Mouse (Mus musculus): Measurements from ENCODE around the gene Obsl1. TPM values are rescaled to one million over a fixed set of nuclear protein-coding genes. Genes with fewer than 3 reads are reported as not detected.

The Obsl1 gene
- polyA plus RNA-seq, 1 experiment from 2014 or later: 38.7 TPM

GRCm38 (mm10) chr1:75521321-75522031, 15.2 kb upstream of the Obsl1 start, which contains the start of gene Stk11ip:
Stk11ip (plus strand) TSS chr1:75521529.
- Histone ChIP-seq H3K36me3 (ENCODE audit: control insufficient read depth, insufficient read depth, low read length) (no peaks in the 10 kb centered on the region), H3K27me3 (replicated peaks; ENCODE audit: control insufficient read depth, insufficient read depth, low read length) (no peaks in the 10 kb centered on the region), H3K27ac (ENCODE audit: low read length) (peak within 1 kb of the TSS; percentile 100), H3K4me2 (ENCODE audit: low read depth, low read length) (peak within 1 kb of the TSS; percentile 70), H3K9me3 (ENCODE audit: control insufficient read depth, low read length) (no peaks in the 10 kb centered on the region), H3K9ac (ENCODE audit: low read depth, low read length) (peak within 1 kb of the TSS; percentile 58), H3K4me3 (ENCODE audit: low read length) (peak within 1 kb of the TSS; percentile 68), H3K4me1 (ENCODE audit: control insufficient read depth, insufficient read depth, low read length) (peaks cover 23% of the 10 kb centered on the region)
- ATAC-seq: peak; percentile 99
- WGBS: under 1% methylated on average over 46 of the region's 46 CpGs

- Histone ChIP-seq H3K9ac (ENCODE audit: low read depth, low read length) (peak overlapping the region; percentile 36; the same call in 1 of the 2 replicates), H3K27ac (ENCODE audit: low read length) (peak overlapping the region; percentile 100), H3K36me3 (ENCODE audit: control insufficient read depth, insufficient read depth, low read length) (no peaks in the 10 kb centered on the region)
Observed at GRCm38 (mm10) chr1:75519576-75519975, 13.3 kb upstream of the Obsl1 start.

GRCm38 (mm10) chr1:75518427-75518826, 12.2 kb upstream of the Obsl1 start:
- no peak for ATAC-seq
- H3K27ac ChIP-seq (ENCODE audit: low read length): peak overlapping the region; percentile 76
- peaks cover 23% of the 10 kb centered on the region for H3K4me1 ChIP-seq (ENCODE audit: control insufficient read depth, insufficient read depth, low read length)
- H3K27me3 ChIP-seq (replicated peaks; ENCODE audit: control insufficient read depth, insufficient read depth, low read length): no peaks in the 10 kb centered on the region
- no peaks in the 10 kb centered on the region for H3K9me3 ChIP-seq (ENCODE audit: control insufficient read depth, low read length)
- no peak overlapping the region for H3K4me2 ChIP-seq (ENCODE audit: low read depth, low read length)
- no peaks in the 10 kb centered on the region for H3K36me3 ChIP-seq (ENCODE audit: control insufficient read depth, insufficient read depth, low read length)
- H3K4me3 ChIP-seq (ENCODE audit: low read length): no peak overlapping the region
- WGBS: 92% methylated on average over 4 of the region's 4 CpGs
- H3K9ac ChIP-seq (ENCODE audit: low read depth, low read length): no peak overlapping the region

More at GRCm38 (mm10) chr1:75519576-75519975, 13.3 kb upstream of the Obsl1 start:
- H3K4me3 ChIP-seq (ENCODE audit: low read length): no peak overlapping the region
- H3K27me3 ChIP-seq (replicated peaks; ENCODE audit: control insufficient read depth, insufficient read depth, low read length): no peaks in the 10 kb centered on the region
- H3K9me3 ChIP-seq (ENCODE audit: control insufficient read depth, low read length): no peaks in the 10 kb centered on the region
- no peak for ATAC-seq
- H3K4me1 ChIP-seq (ENCODE audit: control insufficient read depth, insufficient read depth, low read length): peaks cover 23% of the 10 kb centered on the region
- WGBS: 34% methylated on average over 5 of the region's 5 CpGs
- peak overlapping the region; percentile 16; the same call in 1 of the 2 replicates for H3K4me2 ChIP-seq (ENCODE audit: low read depth, low read length)

- Histone ChIP-seq H3K27me3 (replicated peaks; ENCODE audit: control insufficient read depth, insufficient read depth, low read length) (no peaks in the 10 kb centered on the region), H3K9ac (ENCODE audit: low read depth, low read length) (no peak overlapping the region), H3K4me3 (ENCODE audit: low read length) (no peak overlapping the region), H3K9me3 (ENCODE audit: control insufficient read depth, low read length) (no peaks in the 10 kb centered on the region), H3K4me2 (ENCODE audit: low read depth, low read length) (no peak overlapping the region), H3K27ac (ENCODE audit: low read length) (peak overlapping the region; percentile 76), H3K4me1 (ENCODE audit: control insufficient read depth, insufficient read depth, low read length) (peaks cover 23% of the 10 kb centered on the region), H3K36me3 (ENCODE audit: control insufficient read depth, insufficient read depth, low read length) (no peaks in the 10 kb centered on the region)
- peak; percentile 41 for ATAC-seq
- 40% methylated on average over 4 of the region's 4 CpGs for WGBS
Observed at GRCm38 (mm10) chr1:75517984-75518383, 11.7 kb upstream of the Obsl1 start.

- no peaks in the 10 kb centered on the region for H3K9me3 ChIP-seq (ENCODE audit: control insufficient read depth, low read length)
- no peak overlapping the region for H3K4me2 ChIP-seq (ENCODE audit: low read depth, low read length)
- H3K27ac ChIP-seq (ENCODE audit: low read length): 0 out of 2 replicates have a peak overlapping the region, but pooled peaks have one; percentile 11
- no peak overlapping the region for H3K4me3 ChIP-seq (ENCODE audit: low read length)
- H3K4me1 ChIP-seq (ENCODE audit: control insufficient read depth, insufficient read depth, low read length): peaks cover 28% of the 10 kb centered on the region
- no peaks in the 10 kb centered on the region for H3K27me3 ChIP-seq (replicated peaks; ENCODE audit: control insufficient read depth, insufficient read depth, low read length)
- no peaks in the 10 kb centered on the region for H3K36me3 ChIP-seq (ENCODE audit: control insufficient read depth, insufficient read depth, low read length)
- ATAC-seq: no peak
- no peak overlapping the region for H3K9ac ChIP-seq (ENCODE audit: low read depth, low read length)
- WGBS: 66% methylated on average over 15 of the region's 15 CpGs
Observed at GRCm38 (mm10) chr1:75516703-75517380, 10.6 kb upstream of the Obsl1 start.

- H3K4me1 ChIP-seq (ENCODE audit: control insufficient read depth, insufficient read depth, low read length): peaks cover 32% of the 10 kb centered on the region
- no peak overlapping the region for H3K4me3 ChIP-seq (ENCODE audit: low read length)
- H3K4me2 ChIP-seq (ENCODE audit: low read depth, low read length): no peak overlapping the region
- no peak overlapping the region for H3K27ac ChIP-seq (ENCODE audit: low read length)
- no peaks in the 10 kb centered on the region for H3K9me3 ChIP-seq (ENCODE audit: control insufficient read depth, low read length)
- WGBS: 93% methylated on average over 3 of the region's 3 CpGs
- ATAC-seq: no peak
- no peak overlapping the region for H3K9ac ChIP-seq (ENCODE audit: low read depth, low read length)
- no peaks in the 10 kb centered on the region for H3K36me3 ChIP-seq (ENCODE audit: control insufficient read depth, insufficient read depth, low read length)
- no peaks in the 10 kb centered on the region for H3K27me3 ChIP-seq (replicated peaks; ENCODE audit: control insufficient read depth, insufficient read depth, low read length)
Observed at GRCm38 (mm10) chr1:75512550-75512949, 6.3 kb upstream of the Obsl1 start.

- Histone ChIP-seq H3K9ac (ENCODE audit: low read depth, low read length) (peak overlapping the region; percentile 40; the same call in 1 of the 2 replicates), H3K9me3 (ENCODE audit: control insufficient read depth, low read length) (no peaks in the 10 kb centered on the region), H3K4me2 (ENCODE audit: low read depth, low read length) (0 out of 2 replicates have a peak overlapping the region, but pooled peaks have one; percentile 22), H3K4me1 (ENCODE audit: control insufficient read depth, insufficient read depth, low read length) (peaks cover 41% of the 10 kb centered on the region), H3K27ac (ENCODE audit: low read length) (peak overlapping the region; percentile 87), H3K36me3 (ENCODE audit: control insufficient read depth, insufficient read depth, low read length) (no peaks in the 10 kb centered on the region), H3K4me3 (ENCODE audit: low read length) (no peak overlapping the region), H3K27me3 (replicated peaks; ENCODE audit: control insufficient read depth, insufficient read depth, low read length) (no peaks in the 10 kb centered on the region)
- ATAC-seq: peak; percentile 78
- 37% methylated on average over 4 of the region's 4 CpGs for WGBS
Observed at GRCm38 (mm10) chr1:75511437-75512210, 5.4 kb upstream of the Obsl1 start.

- H3K27me3 ChIP-seq (replicated peaks; ENCODE audit: control insufficient read depth, insufficient read depth, low read length): no peaks in the 10 kb centered on the region
- H3K9ac ChIP-seq (ENCODE audit: low read depth, low read length): no peak overlapping the region
- peak overlapping the region; percentile 27; the same call in 1 of the 2 replicates for H3K27ac ChIP-seq (ENCODE audit: low read length)
- H3K4me3 ChIP-seq (ENCODE audit: low read length): no peak overlapping the region
- no peaks in the 10 kb centered on the region for H3K9me3 ChIP-seq (ENCODE audit: control insufficient read depth, low read length)
- H3K4me1 ChIP-seq (ENCODE audit: control insufficient read depth, insufficient read depth, low read length): peaks cover 43% of the 10 kb centered on the region
- no peak overlapping the region for H3K4me2 ChIP-seq (ENCODE audit: low read depth, low read length)
- 76% methylated on average over 5 of the region's 5 CpGs for WGBS
- no peak for ATAC-seq
- H3K36me3 ChIP-seq (ENCODE audit: control insufficient read depth, insufficient read depth, low read length): no peaks in the 10 kb centered on the region
Observed at GRCm38 (mm10) chr1:75510154-75510553, 3.9 kb upstream of the Obsl1 start.

- no peak overlapping the region for H3K27ac ChIP-seq (ENCODE audit: low read length)
- no peak overlapping the region for H3K4me2 ChIP-seq (ENCODE audit: low read depth, low read length)
- no peaks in the 10 kb centered on the region for H3K9me3 ChIP-seq (ENCODE audit: control insufficient read depth, low read length)
- H3K4me3 ChIP-seq (ENCODE audit: low read length): no peak overlapping the region
- peak overlapping the region; percentile 37 for H3K9ac ChIP-seq (ENCODE audit: low read depth, low read length)
- no peaks in the 10 kb centered on the region for H3K36me3 ChIP-seq (ENCODE audit: control insufficient read depth, insufficient read depth, low read length)
- H3K27me3 ChIP-seq (replicated peaks; ENCODE audit: control insufficient read depth, insufficient read depth, low read length): no peaks in the 10 kb centered on the region
- H3K4me1 ChIP-seq (ENCODE audit: control insufficient read depth, insufficient read depth, low read length): peaks cover 44% of the 10 kb centered on the region
- ATAC-seq: no peak
- WGBS: 62% methylated on average over 20 of the region's 20 CpGs
Observed at GRCm38 (mm10) chr1:75509586-75509985, 3.3 kb upstream of the Obsl1 start.
